Mouse (Mus musculus) liver, adult (tissue): ENCODE measurements around the gene Fetub.

ENCODE experiments used
- GATA4 ChIP-seq: IDR thresholded peaks from 2 replicates; pipeline ENCODE4 v1.6.1; 2014; ENCODE audit warnings: mild to moderate bottlenecking, low read length; ENCODE audit not compliant: insufficient replicate concordance

Gene Fetub

GRCm38 (mm10) chr16:22918034-22918433, at the start of gene Fetub:
Gene Fetub, plus strand, starts transcription at chr16:22918334.
- no peak for TF ChIP-seq GATA4

- TF ChIP-seq GATA4: no peak
These were observed 45.7 kb upstream of the Fetub start for GRCm38 (mm10) chr16:22872397-22872796.

- no peak for TF ChIP-seq GATA4
These were observed 44.8 kb upstream of the Fetub start for GRCm38 (mm10) chr16:22873369-22873768.

GRCm38 (mm10) chr16:22876218-22877043, 41.7 kb upstream of the Fetub start:
- no peak for TF ChIP-seq GATA4

GRCm38 (mm10) chr16:22877660-22878390, 40.3 kb upstream of the Fetub start:
- TF ChIP-seq GATA4: no peak

- no peak for TF ChIP-seq GATA4
These were observed 39.4 kb upstream of the Fetub start for GRCm38 (mm10) chr16:22878716-22879115.

GRCm38 (mm10) chr16:22879945-22880595, 38.1 kb upstream of the Fetub start:
- no peak for TF ChIP-seq GATA4

- TF ChIP-seq GATA4: no peak
These were observed 37.2 kb upstream of the Fetub start for GRCm38 (mm10) chr16:22880900-22881299.

- peak; percentile 100 for TF ChIP-seq GATA4
These were observed 36.6 kb upstream of the Fetub start for GRCm38 (mm10) chr16:22881487-22881886.

GRCm38 (mm10) chr16:22883441-22883840, 34.7 kb upstream of the Fetub start:
- TF ChIP-seq GATA4: no peak

- peak; percentile 29; the same call in 1 of the 2 replicates for TF ChIP-seq GATA4
These were observed 32.8 kb upstream of the Fetub start for GRCm38 (mm10) chr16:22885356-22885755.

- TF ChIP-seq GATA4: no peak
These were observed 31.4 kb upstream of the Fetub start for GRCm38 (mm10) chr16:22886726-22887125.

GRCm38 (mm10) chr16:22888835-22889234, 29.3 kb upstream of the Fetub start:
- no peak for TF ChIP-seq GATA4

GRCm38 (mm10) chr16:22889716-22890115, 28.4 kb upstream of the Fetub start:
- no peak for TF ChIP-seq GATA4

GRCm38 (mm10) chr16:22890683-22891510, 27.2 kb upstream of the Fetub start, which contains the start of gene Ahsg:
Gene Ahsg, plus strand, starts transcription at chr16:22891277.
- TF ChIP-seq GATA4: peak; percentile 39; the same call in 1 of the 2 replicates
